Mouse (Mus musculus) naive thymus-derived CD4-positive, alpha-beta T cell, adult 2 months (primary cell): Measurements from ENCODE around the gene Ghrhr.

ENCODE experiments used
- DNase-seq: peaks from one replicate; pipeline ENCODE4 v3.0.0-alpha.2; 2011; ENCODE audit warnings: low read depth

Gene Ghrhr

GRCm38 (mm10) chr6:55396176-55396575 lies 20.1 kb downstream of the Ghrhr start:
- no peak for DNase-seq

- no peak for DNase-seq
Observed at GRCm38 (mm10) chr6:55396622-55397041, 20.5 kb downstream of the Ghrhr start.

GRCm38 (mm10) chr6:55398869-55399628 lies 23.0 kb downstream of the Ghrhr start:
- DNase-seq: no peak

- DNase-seq: no peak
Observed at GRCm38 (mm10) chr6:55399910-55400309, 23.8 kb downstream of the Ghrhr start.

- DNase-seq: no peak
Observed at GRCm38 (mm10) chr6:55402041-55402776, 26.1 kb downstream of the Ghrhr start.

- no peak for DNase-seq
Observed at GRCm38 (mm10) chr6:55403411-55404309, 27.6 kb downstream of the Ghrhr start.

GRCm38 (mm10) chr6:55404421-55404990 lies 28.4 kb downstream of the Ghrhr start:
- no peak for DNase-seq

- no peak for DNase-seq
Observed at GRCm38 (mm10) chr6:55407345-55407744, 31.2 kb downstream of the Ghrhr start.

- DNase-seq: no peak
Observed at GRCm38 (mm10) chr6:55410119-55410775, 34.2 kb downstream of the Ghrhr start.

- DNase-seq: no peak
Observed at GRCm38 (mm10) chr6:55410977-55411376, 34.9 kb downstream of the Ghrhr start.

GRCm38 (mm10) chr6:55416202-55416601 lies 40.1 kb downstream of the Ghrhr start:
- DNase-seq: no peak

GRCm38 (mm10) chr6:55418746-55419410 lies 42.8 kb downstream of the Ghrhr start:
- DNase-seq: no peak

- DNase-seq: no peak
Observed at GRCm38 (mm10) chr6:55420411-55420810, 44.3 kb downstream of the Ghrhr start.

GRCm38 (mm10) chr6:55420869-55421361 lies 44.8 kb downstream of the Ghrhr start:
- DNase-seq: no peak

- no peak for DNase-seq
Observed at GRCm38 (mm10) chr6:55432121-55432520, 56.0 kb downstream of the Ghrhr start.

GRCm38 (mm10) chr6:55434360-55434759 lies 58.3 kb downstream of the Ghrhr start:
- no peak for DNase-seq

GRCm38 (mm10) chr6:55435266-55436159 lies 59.4 kb downstream of the Ghrhr start:
- no peak for DNase-seq

GRCm38 (mm10) chr6:55437919-55438318 lies 61.8 kb downstream of the Ghrhr start:
- DNase-seq: no peak
